Mouse (Mus musculus) C2C12 (cell line): Measurements from ENCODE around the gene Trim3. TPM values are rescaled to one million over a fixed set of nuclear protein-coding genes. Genes with fewer than 3 reads are reported as not detected.
A peak's percentile ranks its signal among the peaks of the same experiment; 100 is the strongest.

Source experiments
- H3K27me3 ChIP-seq: one replicate; pipeline ENCODE4 v1.6.1; 2011; ENCODE audit not compliant: control insufficient read depth, insufficient read depth, insufficient read length
- H3K36me3 ChIP-seq: one replicate; pipeline ENCODE4 v1.6.1; 2011; ENCODE audit not compliant: control insufficient read depth, insufficient read depth
- H3K4me3 ChIP-seq: one replicate; pipeline ENCODE4 v1.5.1; 2011; ENCODE audit warnings: mild to moderate bottlenecking, control low read depth; ENCODE audit not compliant: poor library complexity, insufficient read depth, severe bottlenecking
- H3K79me2 ChIP-seq: one replicate; pipeline ENCODE4 v1.6.1; 2011; ENCODE audit not compliant: control insufficient read depth, insufficient read depth
- H3K79me3 ChIP-seq: one replicate; pipeline ENCODE4 v1.6.1; 2011; ENCODE audit warnings: low read depth, control low read depth
- H3ac ChIP-seq: one replicate; pipeline ENCODE3; 2011; ENCODE audit warnings: low read depth; ENCODE audit not compliant: control insufficient read depth, insufficient read length
- CEBPB ChIP-seq: IDR thresholded peaks from one replicate; pipeline ENCODE4 v1.6.1; 2011; ENCODE audit warnings: low read depth, mild to moderate bottlenecking, control low read depth, moderate library complexity
- CTCF ChIP-seq: IDR thresholded peaks from one replicate; pipeline ENCODE4 v1.5.1; 2011; ENCODE audit not compliant: control insufficient read depth, insufficient read depth, insufficient read length
- FOSL1 ChIP-seq: IDR thresholded peaks from one replicate; pipeline ENCODE4 v1.8.0; 2011; ENCODE audit warnings: mild to moderate bottlenecking, low read length; ENCODE audit not compliant: poor library complexity, insufficient read depth, severe bottlenecking
- MAX ChIP-seq: IDR thresholded peaks from one replicate; pipeline ENCODE4 v1.6.1; 2011; ENCODE audit warnings: mild to moderate bottlenecking, control low read depth
- MYOD1 ChIP-seq: IDR thresholded peaks from one replicate; pipeline ENCODE4 v1.6.1; 2011; ENCODE audit warnings: low read depth; ENCODE audit not compliant: control insufficient read depth, insufficient read length
- MYOG ChIP-seq: IDR thresholded peaks from one replicate; pipeline ENCODE4 v1.6.1; 2011; ENCODE audit not compliant: control insufficient read depth, insufficient read length; ENCODE audit errors: extremely low read depth
- USF1 ChIP-seq: IDR thresholded peaks from one replicate; pipeline ENCODE4 v1.6.1; 2011; ENCODE audit warnings: low read depth, mild to moderate bottlenecking, control low read depth, moderate library complexity
- long read RNA-seq, 2 experiments: library from polyadenylated mRNA; unstranded; transcript quantifications; one replicate each; pipeline ENCODE4 v2.0.0; 2019 to 2020
- polyA plus RNA-seq: library from polyadenylated mRNA; unstranded; fragments of >200 nt; fragmentation: generic; extraction: Trizol; gene quantifications from one replicate; pipeline ENCODE4 v1.2.1, GENCODE M21; 2012; ENCODE audit warnings: missing spikeins

Trim3 gene
- polyA plus RNA-seq, result 44.4 TPM
- long read RNA-seq, experiment 1, partial matches to known transcripts, result 1 of 6 reads
- long read RNA-seq, experiment 1, other reads (novel, unspliced or antisense), result 2 of 6 reads
- long read RNA-seq, experiment 2, transcript Trim3-202 (12 exons, 2,841 nt), result major isoform, 28 of 68 reads
- long read RNA-seq, experiment 2, transcript Trim3-201 (12 exons, 3,016 nt), result minor isoform, 9 of 68 reads
- long read RNA-seq, experiment 2, partial matches to known transcripts, result 9 of 68 reads
- long read RNA-seq, experiment 2, other reads (novel, unspliced or antisense), result 18 of 68 reads

DNA sequence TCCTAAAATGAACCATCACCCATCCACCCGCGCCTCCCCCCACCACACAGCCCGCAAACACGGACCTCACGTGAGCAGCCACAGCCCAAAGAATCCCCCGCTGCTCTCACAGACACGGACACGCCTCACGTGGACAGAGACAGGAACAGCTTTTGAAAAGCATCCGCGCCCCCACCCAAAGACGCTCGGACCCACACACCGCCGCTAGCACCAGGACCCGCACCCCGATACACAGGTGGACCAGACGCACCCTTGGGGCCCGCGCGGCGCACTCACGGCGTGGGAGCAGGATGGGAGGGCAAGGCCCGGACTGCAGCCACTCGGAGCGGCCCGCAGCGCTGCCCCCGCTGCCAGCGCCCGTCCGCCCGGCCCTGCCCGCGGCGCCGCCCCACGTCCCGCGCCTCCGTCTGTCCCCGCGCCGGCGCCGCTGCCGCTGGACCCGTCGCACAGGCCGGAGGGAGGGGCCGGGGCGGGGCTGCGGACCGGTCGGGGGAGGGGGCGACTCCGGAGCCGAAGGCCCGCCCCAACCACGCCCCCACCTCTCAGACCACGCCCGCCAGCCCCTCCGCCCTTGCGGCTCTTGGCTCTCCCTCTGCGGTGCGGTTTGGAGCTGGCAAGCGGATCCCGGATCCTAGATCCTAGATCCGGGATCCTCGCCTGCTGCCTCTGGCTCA is at the start of gene Trim3:
TSS of gene Trim3 (minus strand) at position 445 of the 674 bp plus-strand sequence.
- peaks cover 39% of the 10 kb centered on the region for H3K79me3 ChIP-seq
- H3K79me2 ChIP-seq, result peaks cover 53% of the 10 kb centered on the region
- TF ChIP-seq CTCF (no peak), FOSL1 (no peak), USF1 (no peak), MAX (no peak)
- H3K36me3 ChIP-seq, result peaks cover 13% of the 10 kb centered on the region
- H3ac ChIP-seq, result peak within 1 kb of the TSS; percentile 91
- H3K4me3 ChIP-seq, result peak within 1 kb of the TSS; percentile 66
- no peaks in the 10 kb centered on the region for H3K27me3 ChIP-seq

DNA sequence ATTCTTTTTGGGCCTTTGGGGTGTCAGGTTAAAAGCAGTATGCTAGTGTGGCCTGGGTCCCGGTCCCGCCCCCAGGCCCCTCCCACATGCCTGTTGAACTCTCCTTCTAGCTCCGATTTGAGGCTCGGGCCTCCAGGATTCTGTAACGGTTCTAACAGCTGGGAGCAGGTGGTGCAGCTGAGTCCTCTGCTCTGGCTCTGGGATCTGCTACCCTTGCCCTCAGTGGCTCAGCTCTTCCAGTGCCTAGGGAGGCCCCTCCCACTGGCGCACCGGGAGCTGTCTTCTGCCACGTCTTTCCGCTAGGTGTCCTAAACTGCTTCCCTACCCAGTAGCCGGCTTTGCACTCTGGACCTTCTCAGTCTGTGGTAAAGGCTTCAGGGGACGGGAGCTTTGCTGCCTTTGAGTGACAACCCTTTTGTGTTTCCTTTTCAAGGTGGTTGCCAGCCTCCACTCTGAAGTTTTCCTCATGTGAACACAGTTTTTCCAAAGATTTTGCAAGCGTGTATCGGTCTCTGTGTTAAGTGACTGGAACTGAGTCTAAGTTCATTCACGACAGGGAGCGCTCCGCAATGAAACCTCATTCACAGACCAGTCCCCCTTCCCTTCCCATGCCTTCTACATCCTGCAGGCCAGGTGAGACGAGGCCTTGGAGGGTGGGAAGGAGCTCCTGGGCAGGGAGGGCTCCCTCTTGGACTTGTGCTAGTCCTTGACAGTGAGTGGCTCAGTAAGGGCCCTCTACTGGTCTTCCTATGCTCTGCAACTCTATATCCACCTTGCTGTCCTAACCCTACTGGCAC is 17.5 kb upstream of the Trim3 start, which contains the start of gene Dnhd1:
TSS of gene Dnhd1 (plus strand) at position 189 of the 797 bp plus-strand sequence.
- H3K27me3 ChIP-seq, result no peaks in the 10 kb centered on the region
- H3ac ChIP-seq, result peak within 1 kb of the TSS; percentile 31
- H3K36me3 ChIP-seq, result no peaks in the 10 kb centered on the region
- H3K79me3 ChIP-seq, result no peaks in the 10 kb centered on the region
- no peak within 1 kb of the TSS for H3K4me3 ChIP-seq
- TF ChIP-seq FOSL1 (no peak), CEBPB (no peak), CTCF (peak; percentile 35)
- H3K79me2 ChIP-seq, result no peaks in the 10 kb centered on the region

DNA sequence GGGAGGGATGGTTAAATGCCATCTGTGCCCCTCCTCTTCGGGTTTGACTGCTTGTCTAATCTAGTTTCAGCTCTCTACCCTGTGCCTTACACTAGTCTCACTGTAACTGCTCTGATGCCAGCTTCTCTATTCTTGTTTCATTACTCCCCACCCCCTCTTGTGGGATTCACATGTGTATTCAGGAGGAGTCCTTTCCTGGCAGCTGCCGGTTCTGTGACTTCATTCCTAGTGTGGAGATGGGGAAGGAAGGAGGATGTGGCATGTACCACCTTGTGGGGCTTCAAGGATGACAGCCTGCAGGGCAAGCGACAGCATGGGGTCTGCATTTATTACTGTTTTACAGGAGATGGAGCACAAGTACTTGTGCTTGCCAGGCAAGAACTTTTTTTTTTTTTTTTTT is 8.6 kb upstream of the Trim3 start:
- peaks cover 31% of the 10 kb centered on the region for H3K36me3 ChIP-seq
- no peak overlapping the region for H3K4me3 ChIP-seq
- no peaks in the 10 kb centered on the region for H3K27me3 ChIP-seq
- peaks cover 30% of the 10 kb centered on the region for H3K79me3 ChIP-seq
- H3K79me2 ChIP-seq, result peaks cover 46% of the 10 kb centered on the region
- TF ChIP-seq CEBPB, result no peak
- TF ChIP-seq FOSL1, result no peak
- TF ChIP-seq MAX, result no peak
- TF ChIP-seq USF1, result no peak
- no peak for TF ChIP-seq MYOD1
- no peak for TF ChIP-seq CTCF
- no peak for TF ChIP-seq MYOG
- H3ac ChIP-seq, result peak overlapping the region; percentile 24

DNA sequence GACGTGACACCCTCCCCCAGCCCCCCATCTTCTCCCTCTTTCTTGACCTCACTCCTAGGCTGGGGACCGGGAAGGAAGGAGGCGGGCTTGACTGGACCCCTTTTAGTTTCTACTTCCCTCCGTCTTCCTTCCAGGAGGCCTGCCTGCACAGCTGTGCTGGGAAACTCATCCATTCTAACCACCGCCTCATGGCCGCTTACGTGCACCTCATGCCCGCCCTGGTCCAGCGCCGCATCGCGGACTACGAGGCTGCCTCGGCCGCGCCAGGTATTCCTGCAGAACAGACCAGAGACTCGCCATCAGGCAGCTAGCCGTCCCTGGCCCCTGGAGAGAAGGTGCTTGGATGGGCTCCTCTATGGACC is 7.5 kb upstream of the Trim3 start:
- Histone ChIP-seq H3K79me2 (peaks cover 46% of the 10 kb centered on the region), H3K36me3 (peaks cover 38% of the 10 kb centered on the region), H3K79me3 (peaks cover 30% of the 10 kb centered on the region), H3K27me3 (no peaks in the 10 kb centered on the region), H3K4me3 (peak overlapping the region; percentile 71), H3ac (peak overlapping the region; percentile 88)
- no peak for TF ChIP-seq FOSL1
- no peak for TF ChIP-seq MYOD1
- no peak for TF ChIP-seq MYOG
- no peak for TF ChIP-seq MAX
- TF ChIP-seq CTCF, result no peak
- no peak for TF ChIP-seq CEBPB
- no peak for TF ChIP-seq USF1

DNA sequence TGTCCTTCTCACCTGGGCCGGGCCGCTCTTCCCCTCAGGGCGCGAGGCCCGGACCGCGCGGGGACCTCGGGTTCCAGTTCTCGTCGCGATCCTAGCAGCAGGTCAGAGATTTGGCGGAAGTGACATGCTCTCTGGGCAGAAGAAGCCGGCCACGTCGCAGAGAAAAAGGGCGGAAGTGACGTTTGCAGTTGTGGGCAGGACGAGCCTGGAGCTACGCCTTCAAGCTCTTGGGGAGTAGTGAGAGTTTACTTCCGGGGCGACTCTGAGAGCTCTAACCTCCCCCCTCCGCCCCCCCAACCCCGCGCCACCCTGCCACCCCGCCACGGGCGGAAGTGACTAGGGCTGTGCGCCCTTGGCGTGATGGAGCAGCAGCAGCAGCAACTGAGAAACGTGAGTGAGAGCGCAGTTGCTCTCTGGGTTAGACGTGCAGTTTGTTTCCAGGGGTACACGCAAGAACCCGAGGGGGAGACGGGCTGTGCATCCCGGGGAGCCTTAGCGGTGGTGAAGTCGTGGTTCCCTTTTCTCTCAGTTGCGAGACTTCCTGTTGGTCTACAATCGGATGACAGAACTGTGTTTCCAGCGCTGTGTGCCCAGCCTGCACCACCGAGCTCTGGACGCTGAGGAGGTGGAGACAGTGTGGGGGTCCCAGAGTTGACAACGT is 7.0 kb upstream of the Trim3 start, which contains the start of the genes Arfip2 and Gm45799:
TSS of gene Arfip2 (minus strand) at position 184 of the 661 bp plus-strand sequence.
TSS of gene Gm45799 (plus strand) at position 320 of the 661 bp plus-strand sequence.
- TF ChIP-seq CTCF (no peak), CEBPB (no peak), USF1 (no peak), MAX (no peak), MYOG (no peak), FOSL1 (no peak), MYOD1 (no peak)
- H3K36me3 ChIP-seq, result peaks cover 38% of the 10 kb centered on the region

More for the DNA sequence above, 7.0 kb upstream of the Trim3 start, which contains the start of the genes Arfip2 and Gm45799:
- Histone ChIP-seq H3K4me3 (peak within 1 kb of the TSS; percentile 71), H3K79me2 (peaks cover 46% of the 10 kb centered on the region), H3K79me3 (peaks cover 30% of the 10 kb centered on the region), H3K27me3 (no peaks in the 10 kb centered on the region), H3ac (peak within 1 kb of the TSS; percentile 88)
